ENCODE assay signal across 20 mouse cellular contexts in the genomic region with DNA sequence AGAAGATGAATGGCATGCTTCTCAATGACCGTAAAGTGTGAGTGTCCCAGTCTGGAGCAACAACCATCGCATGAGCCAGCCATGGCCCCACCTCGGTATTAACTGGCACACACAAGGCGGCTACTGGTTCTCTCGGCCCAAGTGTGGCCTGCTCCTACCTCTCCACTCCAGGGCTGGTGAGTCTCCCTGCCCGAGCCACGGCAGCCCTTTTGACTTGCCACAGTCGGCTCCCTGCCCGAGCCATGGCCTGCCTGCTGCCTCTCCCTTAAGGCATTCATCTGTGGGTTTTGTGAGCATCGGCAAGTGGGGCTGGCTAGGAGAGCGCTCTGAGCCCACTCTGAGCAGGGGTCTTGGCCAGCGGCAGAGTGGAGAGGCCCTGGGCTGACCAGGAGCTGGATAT. TPM values are rescaled to one million over a fixed set of nuclear protein-coding genes. Genes with fewer than 3 reads are reported as not detected.
DNase-seq lines count a peak whose midpoint lies in the region; ATAC-seq and TF ChIP-seq lines count a peak whose summit lies in the region.
"Had no signal": no experiment of that assay in that cellular context is flagged by ENCODE, and none has a peak within 500 bp of the region (broad histone marks: within the 10 kb centered on the region; RNA-seq: fewer than 3 reads in every experiment).

No protein-coding gene starts in this region.

- no peak overlapping the region for H3K27ac ChIP-seq in gastrocnemius, adult 2 months
- H3K27ac ChIP-seq in liver, embryonic 12.5 days: peak overlapping the region; percentile 96
- no peak overlapping the region for H3K27ac ChIP-seq in liver, embryonic 11.5 days (ENCODE audit: low read depth, low read length)
- H3K27ac ChIP-seq in stomach, postnatal 0 days (replicated peaks): no peak overlapping the region
- H3K27ac ChIP-seq: embryonic facial prominence, embryonic 12.5 days; forebrain, embryonic 15.5 days; hindbrain, embryonic 13.5 days; hindbrain, postnatal 0 days had no signal

- peak; percentile 31 for DNase-seq in gastrocnemius, adult 2 months
- no peak for DNase-seq in gastrocnemius, postnatal 36 days
- no peak for DNase-seq in liver, embryonic 11.5 days (ENCODE audit: low spot score)
- DNase-seq in G1E (ENCODE audit: low spot score): no peak
- DNase-seq in stomach, postnatal 0 days (ENCODE audit: low spot score): peak; percentile 12
- DNase-seq: adrenal gland, postnatal 14 days; cerebellum, adult 11-12 months; cerebellum, adult 9-10 months; cerebellum, postnatal 25 days; gastrocnemius, postnatal 10 days; heart, postnatal 10 days had no signal

- 92% methylated on average over 12 of the region's 12 CpGs for WGBS in liver, embryonic 12.5 days (ENCODE audit: insufficient replicate concordance)
- 93% methylated on average over 12 of the region's 12 CpGs for WGBS in liver, embryonic 11.5 days
- 91% methylated on average over 12 of the region's 12 CpGs for WGBS in stomach, postnatal 0 days

- ATAC-seq in liver, embryonic 12.5 days: no peak
- ATAC-seq in liver, embryonic 11.5 days (replicated peaks; ENCODE audit: low FRiP score): no peak
- no peak for ATAC-seq in G1E (ENCODE audit: extremely low read depth, insufficient number of reproducible peaks, low FRiP score, poor library complexity, severe bottlenecking)
- ATAC-seq in stomach, postnatal 0 days (ENCODE audit: low FRiP score, low TSS enrichment): no peak
- ATAC-seq: forebrain, embryonic 15.5 days; hindbrain, postnatal 0 days had no signal

- intact Hi-C loops in gastrocnemius, adult 2 months (cut with DNase I): no loop called here
- intact Hi-C loops in gastrocnemius, postnatal 36 days (cut with DNase I): no loop called here

- no peak for TF ChIP-seq CTCF in gastrocnemius, adult 2 months (IDR thresholded peaks at IDR 0.05)
- TF ChIP-seq CTCF in G1E (IDR thresholded peaks at IDR 0.05; ENCODE audit: low read depth, low read length): no peak
- no peak for TF ChIP-seq CTCF in stomach, postnatal 0 days (IDR thresholded peaks at IDR 0.05; ENCODE audit: low read depth)

- no peak overlapping the region for H3K4me3 ChIP-seq in gastrocnemius, adult 2 months
- no peak overlapping the region for H3K4me3 ChIP-seq in liver, embryonic 12.5 days
- H3K4me3 ChIP-seq in liver, embryonic 11.5 days (ENCODE audit: low read depth, low read length): no peak overlapping the region
- peak overlapping the region; percentile 20; the same call in 1 of the 2 replicates for H3K4me3 ChIP-seq in G1E (ENCODE audit: low read depth, low read length)
- H3K4me3 ChIP-seq in stomach, postnatal 0 days (ENCODE audit: low read depth, low read length): no peak overlapping the region
- H3K4me3 ChIP-seq: embryonic facial prominence, embryonic 12.5 days; forebrain, embryonic 15.5 days; hindbrain, embryonic 13.5 days had no signal

- no peak for TF ChIP-seq EP300 in stomach, postnatal 0 days (optimal IDR thresholded peaks at IDR 0.05)

- H3K9me3 ChIP-seq in liver, embryonic 12.5 days (replicated peaks): no peaks in the 10 kb centered on the region
- no peaks in the 10 kb centered on the region for H3K9me3 ChIP-seq in liver, embryonic 11.5 days (ENCODE audit: control insufficient read depth, low read length)
- no peaks in the 10 kb centered on the region for H3K9me3 ChIP-seq in G1E (replicated peaks)
- H3K9me3 ChIP-seq in stomach, postnatal 0 days (ENCODE audit: control insufficient read depth, low read length): no peaks in the 10 kb centered on the region
- H3K9me3 ChIP-seq: embryonic facial prominence, embryonic 12.5 days; forebrain, embryonic 15.5 days; hindbrain, embryonic 13.5 days had no signal

- peaks cover 100% of the 10 kb centered on the region for H3K36me3 ChIP-seq in liver, embryonic 12.5 days
- H3K36me3 ChIP-seq in liver, embryonic 11.5 days (ENCODE audit: control insufficient read depth, insufficient read depth, low read length): peaks cover 89% of the 10 kb centered on the region
- H3K36me3 ChIP-seq in G1E (replicated peaks): peaks cover 99% of the 10 kb centered on the region
- peaks cover 25% of the 10 kb centered on the region for H3K36me3 ChIP-seq in stomach, postnatal 0 days (ENCODE audit: control insufficient read depth, insufficient read depth, low read length)

- no peaks in the 10 kb centered on the region for H3K27me3 ChIP-seq in liver, embryonic 12.5 days (replicated peaks)
- H3K27me3 ChIP-seq in liver, embryonic 11.5 days (replicated peaks; ENCODE audit: control insufficient read depth, insufficient read depth, low read length): no peaks in the 10 kb centered on the region
- no peaks in the 10 kb centered on the region for H3K27me3 ChIP-seq in G1E (ENCODE audit: insufficient read depth, low read length)
- H3K27me3 ChIP-seq in stomach, postnatal 0 days (ENCODE audit: control insufficient read depth, insufficient read depth, low read length): no peaks in the 10 kb centered on the region
- H3K27me3 ChIP-seq: embryonic facial prominence, embryonic 12.5 days; forebrain, embryonic 15.5 days; hindbrain, embryonic 13.5 days had no signal

- peak overlapping the region; percentile 82 for H3K4me2 ChIP-seq in liver, embryonic 12.5 days
- no peak overlapping the region for H3K4me2 ChIP-seq in liver, embryonic 11.5 days
- no peak overlapping the region for H3K4me2 ChIP-seq in stomach, postnatal 0 days (replicated peaks; ENCODE audit: low read depth)
- H3K4me2 ChIP-seq: embryonic facial prominence, embryonic 12.5 days; forebrain, embryonic 15.5 days; hindbrain, embryonic 13.5 days had no signal

- peaks cover 72% of the 10 kb centered on the region for H3K4me1 ChIP-seq in liver, embryonic 12.5 days
- peaks cover 25% of the 10 kb centered on the region for H3K4me1 ChIP-seq in liver, embryonic 11.5 days (replicated peaks; ENCODE audit: control insufficient read depth, insufficient read depth, low read length)
- peaks cover 74% of the 10 kb centered on the region for H3K4me1 ChIP-seq in G1E (ENCODE audit: insufficient read depth, low read depth, low read length)
- H3K4me1 ChIP-seq in stomach, postnatal 0 days (replicated peaks; ENCODE audit: control insufficient read depth, insufficient read depth): peaks cover 2% of the 10 kb centered on the region; the same call in 1 of the 2 replicates

- 0 out of 2 replicates have a peak overlapping the region, but pooled peaks have one; percentile 27 for H3K9ac ChIP-seq in liver, embryonic 12.5 days
- H3K9ac ChIP-seq in liver, embryonic 11.5 days (ENCODE audit: low read depth, low read length): no peak overlapping the region
- H3K9ac ChIP-seq in stomach, postnatal 0 days (ENCODE audit: low read length): no peak overlapping the region
- H3K9ac ChIP-seq: embryonic facial prominence, embryonic 12.5 days; forebrain, embryonic 15.5 days; hindbrain, embryonic 13.5 days had no signal

RNA-seq across cellular contexts. Expression of a gene that starts 26.9 kb away (rescaled TPM):
- total RNA-seq in gastrocnemius, adult 2 months (2021): 100 to 1,000 TPM; 325 to 341 TPM
- 100 to 1,000 TPM; 294 to 317 TPM for total RNA-seq in gastrocnemius, postnatal 36 days (2021)
- 110 and 112 TPM in 2 replicates for polyA plus RNA-seq in liver, embryonic 12.5 days (2016; fragmentation: Nextera tagmentation; extraction: Ambion mirVana)
- 119 and 147 TPM in 2 replicates for polyA plus RNA-seq in liver, embryonic 11.5 days (2014; fragmentation: Nextera tagmentation; extraction: Ambion mirVana)
- total RNA-seq in G1E (2014; fragmentation: Nextera tagmentation): 328 and 335 TPM in 2 replicates
- total RNA-seq in G1E (2017): 103 and 112 TPM in 2 replicates
- 1,118 and 1,562 TPM in 2 replicates for polyA plus RNA-seq in G1E (2012)
- 14.6 and 15.7 TPM in 2 replicates for polyA plus RNA-seq in stomach, postnatal 0 days (2015; fragmentation: Nextera tagmentation; extraction: Ambion mirVana)

RNA-seq across cellular contexts. Expression of a gene that starts 34.4 kb away (rescaled TPM):
- under 1 TPM in 1 of 2 experiments, not detected in 1; 0.33 TPM for total RNA-seq in gastrocnemius, adult 2 months (2021)
- total RNA-seq in gastrocnemius, postnatal 36 days (2021): under 1 TPM; 0.15 to 0.23 TPM
- 0.19 TPM in 1 of 2 replicates, not detected in the other for polyA plus RNA-seq in liver, embryonic 12.5 days (2016; fragmentation: Nextera tagmentation; extraction: Ambion mirVana)
- polyA plus RNA-seq in liver, embryonic 11.5 days (2014; fragmentation: Nextera tagmentation; extraction: Ambion mirVana): 0.18 TPM in 1 of 2 replicates, not detected in the other
- total RNA-seq in G1E (2014; fragmentation: Nextera tagmentation) (not detected in 2 replicates), G1E (2017) (0.33 TPM in 1 of 2 replicates, not detected in the other)
- polyA plus RNA-seq in G1E (2012): not detected in 2 replicates
- not detected in 2 replicates for polyA plus RNA-seq in stomach, postnatal 0 days (2015; fragmentation: Nextera tagmentation; extraction: Ambion mirVana)
- total RNA-seq: adrenal gland, postnatal 14 days; heart, postnatal 10 days; hematopoietic stem cell, adult 5-6 weeks had no signal
- polyA plus RNA-seq: embryonic facial prominence, embryonic 12.5 days; forebrain, embryonic 15.5 days; heart, embryonic 14.5 days; hindbrain, embryonic 13.5 days; intestine, embryonic 14.5 days had no signal

RNA-seq across cellular contexts. Expression of a gene that starts 54.0 kb away (rescaled TPM):
- 1 to 10 TPM in 1 of 2 experiments, under 1 TPM in 1; 0.98 to 2.6 TPM for total RNA-seq in gastrocnemius, adult 2 months (2021)
- 1 to 10 TPM in 1 of 2 experiments, under 1 TPM in 1; 0.38 to 1.6 TPM for total RNA-seq in gastrocnemius, postnatal 36 days (2021)
- 0.31 and 0.46 TPM in 2 replicates for polyA plus RNA-seq in liver, embryonic 12.5 days (2016; fragmentation: Nextera tagmentation; extraction: Ambion mirVana)
- 0.42 and 0.63 TPM in 2 replicates for polyA plus RNA-seq in liver, embryonic 11.5 days (2014; fragmentation: Nextera tagmentation; extraction: Ambion mirVana)
- total RNA-seq in G1E (2014; fragmentation: Nextera tagmentation) (not detected in 2 replicates), G1E (2017) (0.05 TPM in 1 of 2 replicates, not detected in the other)
- polyA plus RNA-seq in G1E (2012): 0.02 and 0.10 TPM in 2 replicates
- polyA plus RNA-seq in stomach, postnatal 0 days (2015; fragmentation: Nextera tagmentation; extraction: Ambion mirVana): 0.67 and 0.97 TPM in 2 replicates
- total RNA-seq: adrenal gland, postnatal 14 days; hematopoietic stem cell, adult 5-6 weeks had no signal
- polyA plus RNA-seq: heart, embryonic 14.5 days had no signal

RNA-seq across cellular contexts. Expression of a gene that starts 55.7 kb away (rescaled TPM):
- 1 to 10 TPM; 5.1 to 6.4 TPM for total RNA-seq in gastrocnemius, adult 2 months (2021)
- 1 to 10 TPM; 5.7 to 8.4 TPM for total RNA-seq in gastrocnemius, postnatal 36 days (2021)
- 0.83 and 1.2 TPM in 2 replicates for polyA plus RNA-seq in liver, embryonic 12.5 days (2016; fragmentation: Nextera tagmentation; extraction: Ambion mirVana)
- polyA plus RNA-seq in liver, embryonic 11.5 days (2014; fragmentation: Nextera tagmentation; extraction: Ambion mirVana): 2.4 and 2.5 TPM in 2 replicates
- not detected in 2 replicates for total RNA-seq in G1E (2014; fragmentation: Nextera tagmentation)
- total RNA-seq in G1E (2017): 0.05 TPM in 1 of 2 replicates, not detected in the other
- polyA plus RNA-seq in G1E (2012): not detected in 2 replicates
- polyA plus RNA-seq in stomach, postnatal 0 days (2015; fragmentation: Nextera tagmentation; extraction: Ambion mirVana): 4.9 and 6.0 TPM in 2 replicates
- total RNA-seq: ES-E14; hematopoietic stem cell, adult 5-6 weeks had no signal

Comparison
In these comparisons a context has a peak if more than half of its experiments do, and no peak if none do; other contexts are left out.
1. DNase-seq: peak in gastrocnemius, adult 2 months (single experiment) and stomach, postnatal 0 days (single experiment); none in gastrocnemius, postnatal 36 days (0 of 2), liver, embryonic 11.5 days (single experiment) and G1E (single experiment).